Mouse (Mus musculus): ENCODE data around the gene Phf21a. TPM values are rescaled to one million over a fixed set of nuclear protein-coding genes. Genes with fewer than 3 reads are reported as not detected.

Phf21a gene
- 62.7 TPM for polyA plus RNA-seq (2017; shearing (Covaris generic))

DNA sequence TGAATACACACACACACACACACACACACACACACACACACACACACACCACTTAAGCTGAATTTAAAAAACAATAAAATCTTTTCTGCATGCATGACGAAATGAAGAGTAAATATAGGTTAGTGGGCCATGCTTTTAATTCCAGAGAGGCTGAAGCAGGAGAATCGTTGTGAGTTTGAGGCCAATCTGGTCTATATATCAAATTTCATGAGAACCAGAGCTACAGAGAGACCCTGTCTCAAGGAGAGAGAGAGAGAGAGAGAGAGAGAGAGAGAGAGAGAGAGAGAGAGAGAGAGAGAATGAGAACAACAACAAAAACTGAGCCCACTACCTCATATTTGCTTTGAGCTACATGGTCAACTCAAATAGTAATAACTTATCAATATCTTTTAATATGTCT, at the start of gene Phf21a:
Gene Phf21a (plus strand): TSS at position 301 of the 400 bp plus-strand sequence.

DNA sequence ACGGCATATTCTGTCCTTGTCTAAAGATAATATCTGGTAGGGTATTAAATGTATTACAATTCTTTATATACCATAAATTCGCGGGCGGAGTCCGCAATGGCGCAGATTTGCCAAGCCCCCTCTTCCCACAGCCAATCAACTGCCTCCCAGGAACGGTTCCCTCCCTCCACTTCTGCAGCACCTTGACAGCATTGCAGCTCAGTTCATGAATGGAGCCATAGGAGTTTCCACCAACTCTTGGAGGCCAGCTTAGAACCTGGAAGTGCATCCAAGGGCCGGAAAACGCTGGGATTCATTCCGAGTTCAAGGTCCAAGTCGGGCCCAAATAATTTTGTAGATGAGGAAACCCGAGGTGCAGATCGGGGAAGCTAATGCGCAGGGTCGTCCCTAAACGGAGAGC, 281.6 kb downstream of the Phf21a start, which contains the start of the genes Pex16 and Large2:
Gene Pex16 (plus strand): TSS at position 163 of the 400 bp plus-strand sequence.
Gene Large2 (minus strand): TSS at position 356 of the 400 bp plus-strand sequence.

DNA sequence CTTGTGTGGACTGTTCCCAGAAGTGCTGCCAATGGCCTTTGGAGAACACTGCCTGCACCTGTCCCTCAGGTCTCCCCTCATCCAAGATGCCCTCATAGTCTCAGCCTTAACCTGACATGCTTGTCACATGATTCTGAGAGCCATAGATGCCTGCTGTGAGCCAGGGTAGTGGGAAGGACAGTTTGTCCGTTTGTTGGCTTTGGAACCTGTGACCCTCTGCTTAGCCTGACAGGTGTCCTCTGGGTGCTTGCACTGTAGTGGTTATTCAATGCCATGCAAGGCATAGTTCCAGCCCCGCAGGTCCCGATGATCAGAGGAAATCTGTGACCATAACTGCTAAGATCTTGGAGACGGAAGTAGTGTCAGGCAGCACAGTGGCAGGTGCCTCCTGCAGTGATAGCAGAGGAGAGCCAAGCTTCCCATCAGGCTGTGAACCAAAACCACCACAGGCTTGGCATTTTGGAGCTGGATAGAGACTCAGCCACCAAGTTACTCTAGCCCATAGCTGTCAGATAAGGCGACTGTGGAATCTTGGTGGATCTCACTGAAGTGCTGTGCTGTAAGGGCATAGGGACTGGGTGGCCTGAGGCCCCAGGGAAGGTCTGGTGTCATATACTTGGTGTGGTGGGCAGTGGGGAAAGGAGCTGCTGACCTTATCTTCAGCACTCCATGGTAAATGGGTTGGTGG, 289.1 kb downstream of the Phf21a start, which contains the start of gene 1700029I15Rik:
Gene 1700029I15Rik (plus strand): TSS at position 638 of the 688 bp plus-strand sequence.

DNA sequence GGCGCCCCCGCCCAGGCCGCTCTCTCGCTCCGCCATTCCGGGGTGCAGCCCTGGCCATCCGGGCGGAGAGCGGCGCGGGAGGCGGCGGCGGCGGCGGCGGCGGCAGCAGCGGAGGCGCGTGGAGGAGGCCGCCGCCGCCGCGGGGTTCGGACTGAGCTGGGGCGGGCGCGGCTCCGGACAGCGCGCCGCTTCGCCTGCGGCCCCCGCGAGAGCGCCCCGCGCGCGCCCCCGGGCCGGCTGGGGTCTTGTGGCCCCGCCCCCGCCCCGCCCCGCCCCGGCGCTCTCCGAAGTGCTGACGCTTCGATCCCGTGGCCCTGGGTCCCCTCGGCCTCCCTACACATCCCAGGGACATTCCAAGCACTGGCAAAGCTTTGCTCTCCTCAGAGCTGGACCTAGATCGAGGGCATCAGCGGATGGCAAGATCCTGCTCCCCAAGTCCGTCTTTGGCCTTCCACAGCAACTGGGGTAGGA, 308.2 kb downstream of the Phf21a start, which contains the start of gene Mapk8ip1:
Gene Mapk8ip1 (minus strand): TSS at position 173 of the 471 bp plus-strand sequence.

Other genes starting within 250 kb of the Phf21a start
- gene Chrm4, start 165.9 kb upstream of the Phf21a start, polyA plus RNA-seq (2017; shearing (Covaris generic)), result 0.32 TPM
- 0.62 TPM for gene Mdk, start 160.8 kb upstream of the Phf21a start, polyA plus RNA-seq (2017; shearing (Covaris generic))
- not detected for gene Gm9821, start 147.4 kb upstream of the Phf21a start, polyA plus RNA-seq (2017; shearing (Covaris generic))
- 287 TPM for gene Dgkz, start 117.3 kb upstream of the Phf21a start, polyA plus RNA-seq (2017; shearing (Covaris generic))
- gene Creb3l1, start 68.6 kb upstream of the Phf21a start, polyA plus RNA-seq (2017; shearing (Covaris generic)), result 0.40 TPM